Mouse (Mus musculus) embryonic fibroblast, embryonic 13.5 days (primary cell): ENCODE results near the gene Nkapd1.
A peak's percentile ranks its signal among the peaks of the same experiment; 100 is the strongest.

Experiments
- CTCF ChIP-seq: IDR thresholded peaks from 2 replicates; pipeline ENCODE4 v1.5.1; 2011; ENCODE audit warnings: mild to moderate bottlenecking, control low read depth, low read length, moderate library complexity, borderline replicate concordance; ENCODE audit not compliant: insufficient read depth
- POLR2A ChIP-seq: IDR thresholded peaks from 2 replicates; pipeline ENCODE4 v1.6.1; 2011; ENCODE audit warnings: low read depth, mild to moderate bottlenecking, control low read depth, low read length, moderate library complexity

DNA sequence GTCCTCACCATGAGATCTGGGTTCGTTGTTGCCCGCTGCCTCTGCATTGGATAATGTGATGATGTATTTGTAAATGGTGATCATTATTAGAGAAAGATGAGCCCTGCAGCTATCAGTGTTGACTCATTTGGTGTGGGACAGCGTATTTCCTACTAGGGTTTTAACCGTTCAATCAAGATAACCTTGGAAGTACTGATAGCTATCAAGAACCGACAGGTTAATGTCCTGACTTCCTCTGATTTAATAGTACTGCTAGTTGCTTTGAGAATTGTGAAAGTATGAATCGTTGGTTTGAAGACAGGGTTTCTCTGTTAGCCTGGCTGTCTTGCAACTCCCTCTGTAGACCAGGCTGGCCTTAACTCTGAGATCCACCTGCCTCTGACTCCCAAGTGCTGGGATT is 12.9 kb downstream of the Nkapd1 start:
- TF ChIP-seq POLR2A (0 out of 2 replicates have a peak, but pooled peaks have one; percentile 6), CTCF (no peak)
